Mouse (Mus musculus): ENCODE measurements at regions not wholly inside any gene's neighbourhood (a gene's known extent, or its start where the extent isn't known, plus 50 kb on each side); places are given as distances from the start of the nearest gene placed in this dataset.

- no peaks in the 10 kb centered on the region for H3K36me3 ChIP-seq (ENCODE audit: control insufficient read depth, insufficient read depth, low read length, poor library complexity, severe bottlenecking)
- H3K27me3 ChIP-seq (ENCODE audit: control insufficient read depth, insufficient read depth, low read length, poor library complexity, severe bottlenecking), result no peaks in the 10 kb centered on the region
- DNase-seq (ENCODE audit: low read depth, low spot score), result no peak
Observed at GRCm38 (mm10) chr6:117407206-117407858, 239.0 kb downstream of the Cxcl12 start.

GRCm38 (mm10) chr6:117407953-117408352, 239.6 kb downstream of the Cxcl12 start:
- no peaks in the 10 kb centered on the region for H3K27me3 ChIP-seq (ENCODE audit: control insufficient read depth, insufficient read depth, low read length, poor library complexity, severe bottlenecking)
- H3K36me3 ChIP-seq (ENCODE audit: control insufficient read depth, insufficient read depth, low read length, poor library complexity, severe bottlenecking), result no peaks in the 10 kb centered on the region
- no peak for DNase-seq (ENCODE audit: low read depth, low spot score)

- H3K36me3 ChIP-seq (ENCODE audit: control insufficient read depth, insufficient read depth, low read length, poor library complexity, severe bottlenecking), result no peaks in the 10 kb centered on the region
- no peak for DNase-seq (ENCODE audit: low read depth, low spot score)
Observed at GRCm38 (mm10) chr6:117408971-117409783, 240.8 kb downstream of the Cxcl12 start.

GRCm38 (mm10) chr6:117414926-117415325, 246.6 kb downstream of the Cxcl12 start:
- H3K36me3 ChIP-seq (ENCODE audit: control insufficient read depth, insufficient read depth, low read length, poor library complexity, severe bottlenecking), result no peaks in the 10 kb centered on the region
- DNase-seq (ENCODE audit: low read depth, low spot score), result no peak
- H3K27me3 ChIP-seq (ENCODE audit: control insufficient read depth, insufficient read depth, low read length, poor library complexity, severe bottlenecking), result no peaks in the 10 kb centered on the region

More at GRCm38 (mm10) chr6:117408971-117409783, 240.8 kb downstream of the Cxcl12 start:
- no peaks in the 10 kb centered on the region for H3K27me3 ChIP-seq (ENCODE audit: control insufficient read depth, insufficient read depth, low read length, poor library complexity, severe bottlenecking)

GRCm38 (mm10) chr6:117415901-117416300, 247.6 kb downstream of the Cxcl12 start:
- no peaks in the 10 kb centered on the region for H3K36me3 ChIP-seq (ENCODE audit: control insufficient read depth, insufficient read depth, low read length, poor library complexity, severe bottlenecking)
- H3K27me3 ChIP-seq (ENCODE audit: control insufficient read depth, insufficient read depth, low read length, poor library complexity, severe bottlenecking), result no peaks in the 10 kb centered on the region
- DNase-seq (ENCODE audit: low read depth, low spot score), result no peak

GRCm38 (mm10) chr6:117416461-117416860, 248.1 kb downstream of the Cxcl12 start:
- Histone ChIP-seq H3K36me3 (ENCODE audit: control insufficient read depth, insufficient read depth, low read length, poor library complexity, severe bottlenecking) (no peaks in the 10 kb centered on the region), H3K27me3 (ENCODE audit: control insufficient read depth, insufficient read depth, low read length, poor library complexity, severe bottlenecking) (no peaks in the 10 kb centered on the region)
- no peak for DNase-seq (ENCODE audit: low read depth, low spot score)

- DNase-seq (ENCODE audit: low read depth, low spot score), result no peak
- H3K27me3 ChIP-seq (ENCODE audit: control insufficient read depth, insufficient read depth, low read length, poor library complexity, severe bottlenecking), result no peaks in the 10 kb centered on the region
- H3K36me3 ChIP-seq (ENCODE audit: control insufficient read depth, insufficient read depth, low read length, poor library complexity, severe bottlenecking), result no peaks in the 10 kb centered on the region
Observed at GRCm38 (mm10) chr6:117422846-117423573, 254.7 kb downstream of the Cxcl12 start.

- DNase-seq (ENCODE audit: low read depth, low spot score), result no peak
- Histone ChIP-seq H3K27me3 (ENCODE audit: control insufficient read depth, insufficient read depth, low read length, poor library complexity, severe bottlenecking) (no peaks in the 10 kb centered on the region), H3K36me3 (ENCODE audit: control insufficient read depth, insufficient read depth, low read length, poor library complexity, severe bottlenecking) (no peaks in the 10 kb centered on the region)
Observed at GRCm38 (mm10) chr6:117426363-117426762, 258.0 kb downstream of the Cxcl12 start.

GRCm38 (mm10) chr6:117427351-117428142, 259.2 kb downstream of the Cxcl12 start:
- no peaks in the 10 kb centered on the region for H3K27me3 ChIP-seq (ENCODE audit: control insufficient read depth, insufficient read depth, low read length, poor library complexity, severe bottlenecking)
- H3K36me3 ChIP-seq (ENCODE audit: control insufficient read depth, insufficient read depth, low read length, poor library complexity, severe bottlenecking), result no peaks in the 10 kb centered on the region
- DNase-seq (ENCODE audit: low read depth, low spot score), result no peak

- H3K36me3 ChIP-seq (ENCODE audit: control insufficient read depth, insufficient read depth, low read length, poor library complexity, severe bottlenecking), result no peaks in the 10 kb centered on the region
- no peak for DNase-seq (ENCODE audit: low read depth, low spot score)
- H3K27me3 ChIP-seq (ENCODE audit: control insufficient read depth, insufficient read depth, low read length, poor library complexity, severe bottlenecking), result no peaks in the 10 kb centered on the region
Observed at GRCm38 (mm10) chr6:117428441-117428840, 260.1 kb downstream of the Cxcl12 start.

GRCm38 (mm10) chr6:117430876-117431781, 262.8 kb downstream of the Cxcl12 start:
- Histone ChIP-seq H3K27me3 (ENCODE audit: control insufficient read depth, insufficient read depth, low read length, poor library complexity, severe bottlenecking) (no peaks in the 10 kb centered on the region), H3K36me3 (ENCODE audit: control insufficient read depth, insufficient read depth, low read length, poor library complexity, severe bottlenecking) (no peaks in the 10 kb centered on the region)
- DNase-seq (ENCODE audit: low read depth, low spot score), result peak; percentile 81

- Histone ChIP-seq H3K36me3 (ENCODE audit: control insufficient read depth, insufficient read depth, low read length, poor library complexity, severe bottlenecking) (no peaks in the 10 kb centered on the region), H3K27me3 (ENCODE audit: control insufficient read depth, insufficient read depth, low read length, poor library complexity, severe bottlenecking) (no peaks in the 10 kb centered on the region)
- DNase-seq (ENCODE audit: low read depth, low spot score), result no peak
Observed at GRCm38 (mm10) chr6:117436851-117437250, 268.5 kb downstream of the Cxcl12 start.

- DNase-seq (ENCODE audit: low read depth, low spot score), result no peak
- Histone ChIP-seq H3K27me3 (ENCODE audit: control insufficient read depth, insufficient read depth, low read length, poor library complexity, severe bottlenecking) (no peaks in the 10 kb centered on the region), H3K36me3 (ENCODE audit: control insufficient read depth, insufficient read depth, low read length, poor library complexity, severe bottlenecking) (no peaks in the 10 kb centered on the region)
Observed at GRCm38 (mm10) chr6:117437411-117438101, 269.2 kb downstream of the Cxcl12 start.
